Mouse (Mus musculus) CH12.LX (cell line): ENCODE results near the gene Dnajb7.

Experiments
- CHD2 ChIP-seq: IDR thresholded peaks from 2 replicates; pipeline ENCODE4 v1.6.1; 2011; ENCODE audit warnings: low read length, improper control_type of control experiment
- CTCF ChIP-seq, 2 experiments: IDR thresholded peaks in 1 of 2; conservative IDR thresholded peaks in 1 of 2; 2 replicates each; pipeline ENCODE4 v1.5.1; 2011 to 2012; ENCODE audit warnings: low read depth in 2 of 2, low read length in 2 of 2, improper control_type of control experiment in 1 of 2, inconsistent platforms in 1 of 2, mild to moderate bottlenecking in 1 of 2, moderate library complexity in 1 of 2
- EP300 ChIP-seq: IDR thresholded peaks from 2 replicates; pipeline ENCODE4 v1.6.1; 2011; ENCODE audit warnings: low read length, improper control_type of control experiment
- JUND ChIP-seq: conservative IDR thresholded peaks from 2 replicates; pipeline ENCODE4 v1.6.1; 2011; ENCODE audit warnings: low read depth, low read length, improper control_type of control experiment
- MAFK ChIP-seq: IDR thresholded peaks from 2 replicates; pipeline ENCODE4 v1.6.1; 2011; ENCODE audit warnings: low read length, improper control_type of control experiment; ENCODE audit not compliant: insufficient replicate concordance
- MYC ChIP-seq: IDR thresholded peaks from 2 replicates; pipeline ENCODE4 v1.6.1; 2011; ENCODE audit warnings: low read depth, mild to moderate bottlenecking, improper control_type of control experiment, low read length
- POLR2A ChIP-seq: IDR thresholded peaks from 2 replicates; pipeline ENCODE4 v1.6.1; 2011; ENCODE audit warnings: low read depth, mild to moderate bottlenecking, improper control_type of control experiment, low read length
- SMC3 ChIP-seq: IDR thresholded peaks from 2 replicates; pipeline ENCODE4 v1.6.1; 2011; ENCODE audit warnings: low read depth, low read length, improper control_type of control experiment
- UBTF ChIP-seq: IDR thresholded peaks from 2 replicates; pipeline ENCODE4 v1.6.1; 2012; ENCODE audit warnings: low read depth, mild to moderate bottlenecking, inconsistent platforms, low read length, improper control_type of control experiment, moderate library complexity
- USF2 ChIP-seq: conservative IDR thresholded peaks from 2 replicates; pipeline ENCODE4 v1.6.1; 2011; ENCODE audit warnings: low read depth, low read length, improper control_type of control experiment
- ZNF384 ChIP-seq: IDR thresholded peaks from 2 replicates; pipeline ENCODE4 v1.6.1; 2012; ENCODE audit warnings: low read depth, low read length, improper control_type of control experiment, inconsistent platforms

GRCm38 (mm10) chr15:81421454-81421853 lies 13.4 kb upstream of the Dnajb7 start:
- TF ChIP-seq POLR2A = no peak
- no peak for TF ChIP-seq CTCF (conservative IDR thresholded peaks at IDR 0.05 in 1 of 2, IDR thresholded peaks at IDR 0.05 in 1 of 2; ENCODE audit: low read depth in 2 of 2, low read length in 2 of 2)
- no peak for TF ChIP-seq EP300
- no peak for TF ChIP-seq USF2
- no peak for TF ChIP-seq JUND
- no peak for TF ChIP-seq SMC3
- no peak for TF ChIP-seq UBTF
- no peak for TF ChIP-seq CHD2
- no peak for TF ChIP-seq MYC
- no peak for TF ChIP-seq MAFK
- TF ChIP-seq ZNF384 = no peak
